Mouse (Mus musculus): ENCODE data around the gene Spen.
A peak's percentile ranks its signal among the peaks of the same experiment; 100 is the strongest.

GRCm38 (mm10) chr4:141538408-141539212 is at the start of gene Spen:
- TF ChIP-seq POLR2A (IDR thresholded peaks at IDR 0.05; ENCODE audit: insufficient read length, low read depth) (peak; percentile 54), TCF3 (IDR thresholded peaks at IDR 0.05; ENCODE audit: insufficient read length, low read depth) (no peak), MAX (IDR thresholded peaks at IDR 0.05; ENCODE audit: low read depth) (no peak), E2F4 (IDR thresholded peaks at IDR 0.05; ENCODE audit: insufficient read depth) (no peak), CEBPB (IDR thresholded peaks at IDR 0.05; ENCODE audit: insufficient read depth, poor library complexity, severe bottlenecking) (peak; percentile 84), USF1 (IDR thresholded peaks at IDR 0.05; ENCODE audit: low read depth) (no peak), TCF12 (IDR thresholded peaks at IDR 0.05; ENCODE audit: insufficient read depth, poor library complexity, severe bottlenecking) (no peak)

All from myocyte (in vitro differentiated cells).